ENCODE assay signal across 9 mouse cellular contexts in genomic region chr8:87470834-87471602, GRCm38 (mm10). TPM values are rescaled to one million over a fixed set of nuclear protein-coding genes. Genes with fewer than 3 reads are reported as not detected.
DNase-seq lines count a peak whose midpoint lies in the region; ATAC-seq and TF ChIP-seq lines count a peak whose summit lies in the region.
"Had no signal": no experiment of that assay in that cellular context is flagged by ENCODE, and none has a peak within 500 bp of the region (broad histone marks: within the 10 kb centered on the region; RNA-seq: fewer than 3 reads in every experiment).

No protein-coding gene starts in this region.

- H3K9me3 ChIP-seq in hindbrain, embryonic 15.5 days = no peaks in the 10 kb centered on the region

- H3K4me2 ChIP-seq in hindbrain, embryonic 15.5 days = peak overlapping the region; percentile 90

- peak overlapping the region; percentile 65 for H3K9ac ChIP-seq in hindbrain, embryonic 15.5 days

- H3K27me3 ChIP-seq in hindbrain, embryonic 15.5 days = peaks cover 35% of the 10 kb centered on the region

- no peak for TF ChIP-seq POLR2A in olfactory bulb, adult 2 months (IDR thresholded peaks at IDR 0.05; ENCODE audit: insufficient read depth, low read depth, low read length)

- H3K27ac ChIP-seq in left cerebral cortex, adult 2 months = no peak overlapping the region
- peak overlapping the region; percentile 87 for H3K27ac ChIP-seq in hindbrain, embryonic 15.5 days (replicated peaks)
- no peak overlapping the region for H3K27ac ChIP-seq in olfactory bulb, adult 2 months (ENCODE audit: insufficient read depth, low read depth, low read length)
- H3K27ac ChIP-seq in layer of hippocampus, adult 2 months = no peak overlapping the region

- DNase-seq in left cerebral cortex, adult 2 months (ENCODE audit: extremely low spot score in 1 of 2, low spot score in 2 of 2) = no peak
- DNase-seq in left cerebral cortex, postnatal 25 days (ENCODE audit: low spot score in 2 of 2) = no peak
- peak; percentile 40 for DNase-seq in embryo, embryonic 9.5 days (ENCODE audit: extremely low spot score)
- no peak for DNase-seq in spleen, postnatal 36 days (ENCODE audit: low spot score in 2 of 2)
- no peak for DNase-seq in thymus, postnatal 25 days
- no peak for DNase-seq in layer of hippocampus, adult 2 months (ENCODE audit: low spot score in 2 of 2)

- no peak for ATAC-seq in hindbrain, embryonic 15.5 days (ENCODE audit: low FRiP score, low read depth)

- peak overlapping the region; percentile 7; the same call in 1 of the 2 replicates for H3K4me3 ChIP-seq in left cerebral cortex, adult 2 months
- peak overlapping the region; percentile 84 for H3K4me3 ChIP-seq in hindbrain, embryonic 15.5 days
- peak overlapping the region; percentile 85; the same call in 1 of the 2 replicates for H3K4me3 ChIP-seq in olfactory bulb, adult 2 months (ENCODE audit: insufficient read depth, low read depth, low read length)
- no peak overlapping the region; the same call in 1 of the 2 replicates for H3K4me3 ChIP-seq in layer of hippocampus, adult 2 months

- no peaks in the 10 kb centered on the region for H3K36me3 ChIP-seq in hindbrain, embryonic 15.5 days

- intact Hi-C loops in left cerebral cortex, adult 2 months (cut with DNase I) = loop anchor here (5.0 kb wide), 3 partner anchors 41 to 539 kb away; no protein-coding TSS in a partner anchor
- intact Hi-C loops in left cerebral cortex, postnatal 25 days (cut with DNase I) = loop anchor here (5.0 kb wide), 2 partner anchors 66 to 539 kb away; no protein-coding TSS in a partner anchor

- peaks cover 48% of the 10 kb centered on the region for H3K4me1 ChIP-seq in hindbrain, embryonic 15.5 days (replicated peaks)
- peaks cover 34% of the 10 kb centered on the region for H3K4me1 ChIP-seq in olfactory bulb, adult 2 months (ENCODE audit: control insufficient read depth, insufficient read depth, low read length)

- WGBS in hindbrain, embryonic 15.5 days = 3% methylated on average over 32 of the region's 32 CpGs
- 4% methylated on average over 32 of the region's 32 CpGs for WGBS in olfactory bulb, adult 2 months

- TF ChIP-seq CTCF in left cerebral cortex, adult 2 months (IDR thresholded peaks at IDR 0.05) = no peak
- TF ChIP-seq CTCF in olfactory bulb, adult 2 months (IDR thresholded peaks at IDR 0.05; ENCODE audit: insufficient read depth, low read depth, low read length) = no peak
- TF ChIP-seq CTCF in layer of hippocampus, adult 2 months (conservative IDR thresholded peaks at IDR 0.05) = no peak

RNA-seq across cellular contexts. Expression of gene Cbln1, which starts 1.4 kb away (rescaled TPM):
- total RNA-seq in left cerebral cortex, adult 2 months (2021) = 1 to 10 TPM; 7.4 to 9.0 TPM
- 10 to 100 TPM in 1 of 2 experiments, 1 to 10 TPM in 1; 7.6 to 14.2 TPM for total RNA-seq in left cerebral cortex, postnatal 25 days (2021)
- polyA plus RNA-seq in hindbrain, embryonic 15.5 days (2015; fragmentation: Nextera tagmentation; extraction: Ambion mirVana) = 34.4 and 37.0 TPM in 2 replicates
- not detected in 2 replicates for polyA plus RNA-seq in olfactory bulb, adult 2 months (2012; ENCODE audit: insufficient read depth, insufficient read length, low replicate concordance, missing spikeins)
- total RNA-seq in layer of hippocampus, adult 2 months (2021) = 1 to 10 TPM; 4.1 to 5.1 TPM
- total RNA-seq: hematopoietic stem cell, adult 5-6 weeks had no signal
